Mouse (Mus musculus) stomach, embryonic 15.5 days (tissue): ENCODE data around the gene Tchhl1. TPM values are rescaled to one million over a fixed set of nuclear protein-coding genes. Genes with fewer than 3 reads are reported as not detected.

Source experiments
- microRNA-seq: library from miRNA; unstranded; fragments of <30 nt; microRNA quantifications from one replicate; pipeline ENCODE4, GENCODE M21; 2016
- polyA plus RNA-seq: library from polyadenylated mRNA; unstranded; fragments of >200 nt; fragmentation: Nextera tagmentation; extraction: Ambion mirVana; gene quantifications from 2 replicates; pipeline ENCODE4 v1.2.1, GENCODE M21; 2015

Gene Tchhl1
- polyA plus RNA-seq, 1 experiment from 2014 or later: not detected

Small RNAs within 50 kb of the gene (microRNA-seq; reads per million reads assigned to microRNA genes)
- not detected for gene Gm22752

Other genes with a start within 250 kb of the Tchhl1 start
- gene Flg, start 195.2 kb upstream of the Tchhl1 start, polyA plus RNA-seq: 0.51 TPM in 1 of 2 replicates, not detected in the other
- gene Hrnr, start 149.0 kb upstream of the Tchhl1 start, polyA plus RNA-seq: 0.01 and 0.17 TPM in 2 replicates
- gene Rptn, start 75.1 kb upstream of the Tchhl1 start, polyA plus RNA-seq: 1.2 and 6.0 TPM in 2 replicates
- 1.5 and 1.6 TPM in 2 replicates for gene Tchh, start 26.4 kb upstream of the Tchhl1 start, polyA plus RNA-seq
- gene S100a11, start 51.7 kb downstream of the Tchhl1 start, polyA plus RNA-seq: 1,455 and 1,609 TPM in 2 replicates
- 444 and 470 TPM in 2 replicates for gene S100a10, start 86.3 kb downstream of the Tchhl1 start, polyA plus RNA-seq
- not detected in 2 replicates for gene Tdpoz2, start 183.9 kb downstream of the Tchhl1 start, polyA plus RNA-seq
- not detected in 2 replicates for gene Tdpoz1, start 207.6 kb downstream of the Tchhl1 start, polyA plus RNA-seq
- gene Gm37596, start 224.3 kb downstream of the Tchhl1 start, polyA plus RNA-seq: not detected in 2 replicates